8 mouse cellular contexts compared by ENCODE assay signal in genomic region chr6:47672741-47673140, GRCm38 (mm10).
A peak's percentile ranks its signal among the peaks of the same experiment; 100 is the strongest.
DNase-seq lines count a peak whose midpoint lies in the region; ATAC-seq and TF ChIP-seq lines count a peak whose summit lies in the region.
"Not testable (repeated sequence)": the region's sequence is repeated elsewhere in the genome, so short reads cannot be mapped to it uniquely, and the experiment has no call there.

No protein-coding gene starts in this region.

- not testable (repeated sequence) for TF ChIP-seq CTCF in intestine, postnatal 0 days (IDR thresholded peaks at IDR 0.05; ENCODE audit: low read depth); left cerebral cortex, adult 2 months (IDR thresholded peaks at IDR 0.05)

- H3K9me3 ChIP-seq in embryonic facial prominence, embryonic 13.5 days; heart, embryonic 10.5 days; intestine, postnatal 0 days (ENCODE audit: control insufficient read depth); lung, embryonic 16.5 days (ENCODE audit: control insufficient read depth, low read length): not testable (repeated sequence)

- ATAC-seq in embryonic facial prominence, embryonic 13.5 days (ENCODE audit: insufficient number of reproducible peaks, insufficient read depth, low FRiP score, low TSS enrichment, low read depth); intestine, postnatal 0 days; lung, embryonic 16.5 days (ENCODE audit: low read depth): not testable (repeated sequence)

- not testable (repeated sequence) for H3K4me1 ChIP-seq in embryonic facial prominence, embryonic 13.5 days; heart, embryonic 10.5 days; intestine, postnatal 0 days (replicated peaks; ENCODE audit: control insufficient read depth, insufficient read depth, low read length); lung, embryonic 16.5 days (replicated peaks; ENCODE audit: control insufficient read depth, insufficient read depth, low read length)

- H3K27ac ChIP-seq in embryonic facial prominence, embryonic 13.5 days; heart, embryonic 10.5 days; intestine, postnatal 0 days (ENCODE audit: low read depth, low read length); left cerebral cortex, adult 2 months; lung, embryonic 16.5 days (ENCODE audit: low read length): not testable (repeated sequence)

- 21% methylated on average over 16 of the region's 33 CpGs for WGBS in embryonic facial prominence, embryonic 13.5 days
- 13% methylated on average over 3 of the region's 33 CpGs for WGBS in heart, embryonic 10.5 days
- WGBS in intestine, postnatal 0 days: 4% methylated on average over 7 of the region's 33 CpGs
- 0% methylated on average over 4 of the region's 33 CpGs for WGBS in lung, embryonic 16.5 days

- not testable (repeated sequence) for H3K27me3 ChIP-seq in embryonic facial prominence, embryonic 13.5 days; heart, embryonic 10.5 days (ENCODE audit: insufficient read depth, poor library complexity, severe bottlenecking); intestine, postnatal 0 days (replicated peaks; ENCODE audit: control insufficient read depth, insufficient read depth, low read length); lung, embryonic 16.5 days (ENCODE audit: control insufficient read depth, insufficient read depth, low read depth, low read length)

- intact Hi-C loops in left cerebral cortex, adult 2 months (cut with DNase I): not testable (repeated sequence)

- peak overlapping the region; percentile 33 for H3K4me3 ChIP-seq in embryonic facial prominence, embryonic 13.5 days
- H3K4me3 ChIP-seq in heart, embryonic 10.5 days: peak overlapping the region; percentile 54
- H3K4me3 ChIP-seq in intestine, postnatal 0 days (ENCODE audit: low read depth, low read length): not testable (repeated sequence)
- H3K4me3 ChIP-seq in left cerebral cortex, adult 2 months: 0 out of 2 replicates have a peak overlapping the region, but pooled peaks have one; percentile 21
- H3K4me3 ChIP-seq in lung, embryonic 16.5 days (ENCODE audit: low read length): peak overlapping the region; percentile 32; the same call in 1 of the 2 replicates

- H3K36me3 ChIP-seq in embryonic facial prominence, embryonic 13.5 days; heart, embryonic 10.5 days; intestine, postnatal 0 days (ENCODE audit: control insufficient read depth, insufficient read depth); lung, embryonic 16.5 days (ENCODE audit: control insufficient read depth, insufficient read depth, low read length): not testable (repeated sequence)

- H3K9ac ChIP-seq in embryonic facial prominence, embryonic 13.5 days; intestine, postnatal 0 days (ENCODE audit: low read depth, low read length); lung, embryonic 16.5 days (ENCODE audit: low read length): not testable (repeated sequence)

- DNase-seq in adrenal gland, adult 2 months: peak; percentile 66
- DNase-seq in heart, embryonic 10.5 days (ENCODE audit: low spot score): not testable (repeated sequence)
- DNase-seq in left cerebral cortex, adult 2 months (ENCODE audit: extremely low spot score in 1 of 2, low spot score in 2 of 2): peak; percentile 41 to 42
- peak; percentile 29 for DNase-seq in right cerebral cortex, postnatal 14 days
- peak; percentile 59 for DNase-seq in thymus, postnatal 4 days

- H3K4me2 ChIP-seq in embryonic facial prominence, embryonic 13.5 days: peak overlapping the region; percentile 48
- peak overlapping the region; percentile 57 for H3K4me2 ChIP-seq in intestine, postnatal 0 days (replicated peaks; ENCODE audit: low read depth)
- H3K4me2 ChIP-seq in lung, embryonic 16.5 days (ENCODE audit: low read depth, low read length): 0 out of 2 replicates have a peak overlapping the region, but pooled peaks have one; percentile 43
